Mouse (Mus musculus): Measurements from ENCODE around the gene Tsen54.

DNA sequence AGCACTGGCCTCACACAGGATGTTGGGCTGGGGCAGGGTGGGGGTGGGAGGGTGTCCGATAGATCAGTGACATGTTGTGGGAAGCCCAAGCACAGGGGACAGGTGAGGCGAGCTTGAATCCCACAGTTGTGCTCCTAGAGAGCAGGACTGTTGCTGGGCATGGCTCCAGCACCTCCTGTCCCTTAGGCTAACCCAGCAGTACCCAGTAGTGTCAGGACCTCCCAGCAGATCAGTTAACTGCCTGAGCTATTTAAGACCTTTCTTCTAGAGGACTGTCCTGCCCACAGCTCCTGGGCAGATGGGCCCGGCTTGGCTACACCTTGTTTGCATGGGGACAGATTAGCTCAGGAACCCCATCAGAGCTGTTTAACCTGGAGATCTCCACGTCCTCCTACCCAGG, 14.5 kb downstream of the Tsen54 start:
- TF ChIP-seq EP300 (IDR thresholded peaks at IDR 0.05; ENCODE audit: low read depth) = no peak
- TF ChIP-seq CTCF (IDR thresholded peaks at IDR 0.05; ENCODE audit: low read depth) = no peak
